Mouse (Mus musculus): Measurements from ENCODE around the gene Pyroxd1. TPM values are rescaled to one million over a fixed set of nuclear protein-coding genes. Genes with fewer than 3 reads are reported as not detected.

Gene Pyroxd1
- 21.2 and 25.9 TPM in 2 replicates for polyA plus RNA-seq (2014; fragmentation: Nextera tagmentation; extraction: Ambion mirVana)

DNA sequence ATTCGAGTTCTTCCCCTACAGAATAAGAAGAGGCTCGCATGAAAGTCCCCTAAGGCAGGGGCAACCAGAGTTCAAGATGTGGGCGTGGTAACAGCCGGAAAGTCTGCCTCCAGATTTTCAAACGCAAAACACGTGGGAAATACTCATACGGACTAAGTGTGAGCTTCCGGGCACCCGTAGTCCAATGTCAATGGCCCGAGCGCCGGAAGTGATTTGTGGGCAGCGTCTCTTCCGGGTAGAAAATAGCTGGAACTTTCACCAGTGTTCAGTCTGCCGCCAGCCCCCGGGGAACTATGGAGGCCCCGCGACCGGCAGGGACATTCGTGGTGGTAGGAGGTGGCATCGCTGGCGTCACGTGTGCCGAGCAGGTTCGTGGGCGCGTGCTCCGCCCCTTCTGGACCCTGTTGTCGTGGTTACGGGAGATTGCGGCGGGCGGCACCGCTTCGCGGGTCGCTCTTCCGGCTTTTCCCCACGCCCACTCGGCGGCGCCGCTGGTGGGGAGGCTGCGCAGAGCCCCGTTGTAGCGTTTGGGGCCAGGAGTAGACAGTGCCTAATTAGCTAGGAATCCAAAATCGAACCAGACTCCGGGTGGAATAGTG lies at the start of gene Pyroxd1:
Gene Pyroxd1 (plus strand): TSS at position 215 of the 599 bp plus-strand sequence.
- Histone ChIP-seq H3K27me3 (ENCODE audit: control insufficient read depth, insufficient read depth, low read length) (no peaks in the 10 kb centered on the region), H3K27ac (ENCODE audit: low read depth, low read length) (peak within 1 kb of the TSS; percentile 51; the same call in 1 of the 2 replicates), H3K9ac (ENCODE audit: low read depth, low read length) (peak within 1 kb of the TSS; percentile 70), H3K4me3 (ENCODE audit: low read depth, low read length) (peak within 1 kb of the TSS; percentile 75), H3K9me3 (ENCODE audit: control insufficient read depth, low read length) (no peaks in the 10 kb centered on the region), H3K4me2 (replicated peaks; ENCODE audit: low read depth, low read length) (peak within 1 kb of the TSS; percentile 24), H3K4me1 (replicated peaks; ENCODE audit: control insufficient read depth, insufficient read depth, low read length) (no peaks in the 10 kb centered on the region), H3K36me3 (ENCODE audit: control insufficient read depth, insufficient read depth, low read length) (no peaks in the 10 kb centered on the region)
- DNase-seq (ENCODE audit: low spot score) (peak; percentile 94), ATAC-seq (ENCODE audit: low FRiP score) (peak; percentile 95)
- WGBS: under 1% methylated on average over 48 of the region's 48 CpGs

DNA sequence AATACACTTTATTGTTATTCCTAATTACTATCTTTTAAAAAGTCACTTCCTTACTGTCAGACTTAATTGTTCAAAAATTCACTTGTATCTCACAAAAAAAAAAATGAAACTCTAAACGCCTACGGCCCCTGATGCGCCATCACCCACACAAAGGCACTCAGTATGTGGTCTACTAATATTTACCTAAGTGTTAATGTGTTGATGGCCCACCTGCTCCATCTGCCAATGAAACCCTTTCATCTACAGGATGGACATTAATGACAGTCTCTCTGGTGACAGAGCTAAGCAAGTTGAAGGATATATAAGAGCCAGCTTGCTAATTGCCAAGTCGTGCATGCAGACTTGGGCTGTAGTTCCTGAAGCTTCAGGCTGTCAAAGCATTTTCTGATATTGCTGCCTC lies 47.4 kb upstream of the Pyroxd1 start, which contains the start of gene Iapp:
Gene Iapp (plus strand): TSS at position 326 of the 400 bp plus-strand sequence.
- H3K27ac ChIP-seq (ENCODE audit: low read depth, low read length): no peak within 1 kb of the TSS
- H3K4me3 ChIP-seq (ENCODE audit: low read depth, low read length): no peak within 1 kb of the TSS
- ATAC-seq (ENCODE audit: low FRiP score) (no peak), DNase-seq (ENCODE audit: low spot score) (no peak)
- no peaks in the 10 kb centered on the region for H3K4me1 ChIP-seq (replicated peaks; ENCODE audit: control insufficient read depth, insufficient read depth, low read length)
- H3K9me3 ChIP-seq (ENCODE audit: control insufficient read depth, low read length): no peaks in the 10 kb centered on the region
- no peaks in the 10 kb centered on the region for H3K27me3 ChIP-seq (ENCODE audit: control insufficient read depth, insufficient read depth, low read length)
- no peak within 1 kb of the TSS for H3K9ac ChIP-seq (ENCODE audit: low read depth, low read length)
- 52% methylated on average over 4 of the region's 4 CpGs for WGBS
- no peak within 1 kb of the TSS for H3K4me2 ChIP-seq (replicated peaks; ENCODE audit: low read depth, low read length)
- H3K36me3 ChIP-seq (ENCODE audit: control insufficient read depth, insufficient read depth, low read length): no peaks in the 10 kb centered on the region

DNA sequence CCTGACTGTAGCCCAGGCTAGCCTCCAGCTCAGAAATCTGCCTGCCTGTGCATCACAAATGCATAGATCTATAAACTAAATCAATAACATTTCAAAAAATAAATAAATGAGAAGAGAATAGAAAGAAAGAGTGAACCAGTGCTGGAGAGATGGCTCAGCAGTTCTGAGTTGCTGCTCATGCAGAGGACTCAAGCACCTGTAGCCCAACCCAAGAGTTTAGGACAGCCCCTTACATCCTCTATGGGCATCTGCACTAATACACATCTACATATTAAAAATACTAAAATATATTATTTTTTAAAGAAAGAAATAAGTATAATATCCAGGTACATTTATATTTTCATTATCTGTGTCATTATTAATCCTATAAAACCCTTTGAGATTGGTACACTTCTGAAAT lies 40.4 kb upstream of the Pyroxd1 start:
- Histone ChIP-seq H3K27me3 (ENCODE audit: control insufficient read depth, insufficient read depth, low read length) (no peaks in the 10 kb centered on the region), H3K4me3 (ENCODE audit: low read depth, low read length) (no peak overlapping the region), H3K9me3 (ENCODE audit: control insufficient read depth, low read length) (no peaks in the 10 kb centered on the region), H3K4me2 (replicated peaks; ENCODE audit: low read depth, low read length) (no peak overlapping the region), H3K9ac (ENCODE audit: low read depth, low read length) (no peak overlapping the region), H3K27ac (ENCODE audit: low read depth, low read length) (no peak overlapping the region), H3K4me1 (replicated peaks; ENCODE audit: control insufficient read depth, insufficient read depth, low read length) (no peaks in the 10 kb centered on the region), H3K36me3 (ENCODE audit: control insufficient read depth, insufficient read depth, low read length) (no peaks in the 10 kb centered on the region)
- ATAC-seq (ENCODE audit: low FRiP score): no peak
- no peak for DNase-seq (ENCODE audit: low spot score)

DNA sequence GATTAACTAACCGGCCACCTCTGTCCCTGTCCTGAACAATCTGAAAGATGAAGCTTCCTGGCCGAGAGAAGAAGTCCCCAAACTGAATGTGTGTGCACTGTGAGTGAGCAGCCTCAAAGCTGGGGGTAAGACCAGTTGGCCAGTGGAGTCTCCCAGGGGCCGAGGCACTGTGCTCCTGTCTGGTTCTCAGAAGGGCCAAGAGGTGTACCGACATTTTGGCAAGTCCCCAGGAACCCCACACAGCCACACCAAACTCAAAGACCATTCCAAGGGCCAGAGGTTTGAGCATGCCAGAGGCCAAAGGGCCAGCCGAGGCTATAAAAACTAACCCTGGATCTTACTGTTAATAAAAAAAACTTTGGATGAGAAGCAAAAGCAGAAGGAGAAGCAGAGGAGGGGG lies 31.2 kb upstream of the Pyroxd1 start:
- no peaks in the 10 kb centered on the region for H3K9me3 ChIP-seq (ENCODE audit: control insufficient read depth, low read length)
- DNase-seq (ENCODE audit: low spot score) (no peak), ATAC-seq (ENCODE audit: low FRiP score) (no peak)
- H3K9ac ChIP-seq (ENCODE audit: low read depth, low read length): no peak overlapping the region
- no peak overlapping the region for H3K4me3 ChIP-seq (ENCODE audit: low read depth, low read length)
- H3K27ac ChIP-seq (ENCODE audit: low read depth, low read length): no peak overlapping the region
- H3K4me1 ChIP-seq (replicated peaks; ENCODE audit: control insufficient read depth, insufficient read depth, low read length): no peaks in the 10 kb centered on the region
- 90% methylated on average over 5 of the region's 5 CpGs for WGBS
- no peaks in the 10 kb centered on the region for H3K36me3 ChIP-seq (ENCODE audit: control insufficient read depth, insufficient read depth, low read length)
- no peaks in the 10 kb centered on the region for H3K27me3 ChIP-seq (ENCODE audit: control insufficient read depth, insufficient read depth, low read length)
- no peak overlapping the region for H3K4me2 ChIP-seq (replicated peaks; ENCODE audit: low read depth, low read length)

DNA sequence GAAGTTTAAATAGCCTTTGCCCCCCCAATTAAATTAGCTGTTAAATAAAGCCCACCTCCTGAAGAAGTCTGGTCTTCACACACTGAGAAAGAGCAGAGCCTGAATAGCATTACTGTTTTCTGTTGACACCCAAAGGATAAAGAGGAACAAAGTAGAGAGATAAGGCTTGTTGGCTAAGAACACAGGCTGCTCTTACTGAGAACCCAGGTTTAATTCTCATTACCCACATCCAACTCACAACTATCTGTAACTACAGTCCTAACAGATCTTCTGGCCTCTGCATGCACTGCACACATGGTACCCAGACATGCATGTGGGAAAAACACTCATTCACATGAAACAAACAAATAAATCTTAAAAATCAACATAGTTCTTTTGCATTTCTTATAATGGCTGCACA lies 28.3 kb upstream of the Pyroxd1 start:
- ATAC-seq (ENCODE audit: low FRiP score) (no peak), DNase-seq (ENCODE audit: low spot score) (no peak)
- Histone ChIP-seq H3K9me3 (ENCODE audit: control insufficient read depth, low read length) (no peaks in the 10 kb centered on the region), H3K36me3 (ENCODE audit: control insufficient read depth, insufficient read depth, low read length) (no peaks in the 10 kb centered on the region), H3K4me1 (replicated peaks; ENCODE audit: control insufficient read depth, insufficient read depth, low read length) (no peaks in the 10 kb centered on the region), H3K4me3 (ENCODE audit: low read depth, low read length) (no peak overlapping the region), H3K9ac (ENCODE audit: low read depth, low read length) (no peak overlapping the region), H3K27me3 (ENCODE audit: control insufficient read depth, insufficient read depth, low read length) (no peaks in the 10 kb centered on the region), H3K4me2 (replicated peaks; ENCODE audit: low read depth, low read length) (no peak overlapping the region), H3K27ac (ENCODE audit: low read depth, low read length) (no peak overlapping the region)

DNA sequence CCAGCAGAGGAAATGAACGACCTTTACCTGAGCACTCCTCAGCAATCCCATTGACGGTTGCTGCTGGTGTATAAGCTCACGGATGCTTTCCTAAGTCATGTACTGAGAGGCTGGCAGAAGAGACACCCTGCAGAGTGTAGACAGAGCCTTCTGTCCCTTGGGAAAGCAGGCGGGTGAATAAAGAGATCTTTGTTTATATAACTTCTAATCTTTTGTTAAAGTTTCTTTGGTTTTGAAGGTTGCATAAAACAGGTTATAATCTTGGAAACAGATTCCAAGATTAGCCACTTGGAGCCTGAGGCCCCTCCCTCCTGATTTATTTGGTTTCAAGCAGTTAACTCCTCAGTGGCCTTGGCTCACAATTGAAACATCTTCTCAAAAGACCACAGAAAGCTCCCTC lies 22.6 kb upstream of the Pyroxd1 start, which contains the start of gene Slco1a5:
Gene Slco1a5 (minus strand): TSS at position 101 of the 400 bp plus-strand sequence.
- Histone ChIP-seq H3K4me3 (ENCODE audit: low read depth, low read length) (no peak within 1 kb of the TSS), H3K27ac (ENCODE audit: low read depth, low read length) (no peak within 1 kb of the TSS), H3K27me3 (ENCODE audit: control insufficient read depth, insufficient read depth, low read length) (no peaks in the 10 kb centered on the region), H3K9me3 (ENCODE audit: control insufficient read depth, low read length) (no peaks in the 10 kb centered on the region), H3K36me3 (ENCODE audit: control insufficient read depth, insufficient read depth, low read length) (no peaks in the 10 kb centered on the region), H3K4me1 (replicated peaks; ENCODE audit: control insufficient read depth, insufficient read depth, low read length) (no peaks in the 10 kb centered on the region), H3K4me2 (replicated peaks; ENCODE audit: low read depth, low read length) (no peak within 1 kb of the TSS), H3K9ac (ENCODE audit: low read depth, low read length) (no peak within 1 kb of the TSS)
- WGBS: 26% methylated on average over 4 of the region's 4 CpGs
- ATAC-seq (ENCODE audit: low FRiP score) (no peak), DNase-seq (ENCODE audit: low spot score) (no peak)

DNA sequence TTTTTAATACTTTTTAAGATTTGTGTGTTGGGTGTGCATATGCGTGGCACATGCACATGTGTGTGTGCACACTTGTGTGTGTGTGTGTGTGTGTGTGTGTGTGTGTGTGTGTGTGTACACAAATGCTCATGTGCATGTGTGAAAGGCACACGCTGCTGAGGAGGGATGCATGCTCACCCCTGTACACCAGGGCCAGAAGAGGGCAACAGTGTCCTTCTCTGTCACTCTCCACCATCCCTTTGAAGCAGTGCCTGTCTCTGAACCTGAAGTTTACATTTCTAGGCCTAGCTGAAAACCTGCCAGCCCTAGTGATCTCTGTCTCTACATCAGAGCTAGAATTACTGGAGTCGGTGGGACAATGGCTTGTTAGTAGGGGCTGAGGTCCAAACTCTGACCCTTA lies 18.9 kb upstream of the Pyroxd1 start:
- WGBS: 75% methylated on average over 3 of the region's 3 CpGs
- no peaks in the 10 kb centered on the region for H3K27me3 ChIP-seq (ENCODE audit: control insufficient read depth, insufficient read depth, low read length)
- H3K9me3 ChIP-seq (ENCODE audit: control insufficient read depth, low read length): no peaks in the 10 kb centered on the region
- no peak overlapping the region for H3K9ac ChIP-seq (ENCODE audit: low read depth, low read length)
- H3K36me3 ChIP-seq (ENCODE audit: control insufficient read depth, insufficient read depth, low read length): no peaks in the 10 kb centered on the region
- H3K4me1 ChIP-seq (replicated peaks; ENCODE audit: control insufficient read depth, insufficient read depth, low read length): no peaks in the 10 kb centered on the region
- H3K4me3 ChIP-seq (ENCODE audit: low read depth, low read length): no peak overlapping the region
- ATAC-seq (ENCODE audit: low FRiP score): no peak
- DNase-seq (ENCODE audit: low spot score): no peak
- H3K4me2 ChIP-seq (replicated peaks; ENCODE audit: low read depth, low read length): no peak overlapping the region
- no peak overlapping the region for H3K27ac ChIP-seq (ENCODE audit: low read depth, low read length)

DNA sequence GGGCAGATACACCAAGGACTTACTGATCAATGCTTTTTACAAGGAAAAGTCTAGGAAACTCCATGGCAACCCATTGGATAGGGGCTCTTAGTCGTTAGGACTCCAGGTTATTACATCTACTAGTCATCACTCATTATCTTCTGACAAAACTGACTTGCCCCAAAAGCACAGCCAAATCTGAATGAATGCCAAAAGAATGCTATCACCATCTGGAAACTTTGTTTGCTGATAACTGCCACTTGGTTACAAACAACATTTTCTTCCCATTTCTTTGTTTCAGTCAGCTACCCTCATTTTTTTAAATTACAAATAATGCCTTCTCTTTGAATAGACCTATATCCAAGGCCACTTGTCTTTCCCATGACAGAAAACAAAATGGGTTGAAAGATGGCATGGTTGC lies 16.3 kb upstream of the Pyroxd1 start:
- Histone ChIP-seq H3K9ac (ENCODE audit: low read depth, low read length) (no peak overlapping the region), H3K36me3 (ENCODE audit: control insufficient read depth, insufficient read depth, low read length) (no peaks in the 10 kb centered on the region), H3K9me3 (ENCODE audit: control insufficient read depth, low read length) (no peaks in the 10 kb centered on the region), H3K4me3 (ENCODE audit: low read depth, low read length) (no peak overlapping the region), H3K27ac (ENCODE audit: low read depth, low read length) (no peak overlapping the region), H3K4me1 (replicated peaks; ENCODE audit: control insufficient read depth, insufficient read depth, low read length) (no peaks in the 10 kb centered on the region), H3K27me3 (ENCODE audit: control insufficient read depth, insufficient read depth, low read length) (no peaks in the 10 kb centered on the region), H3K4me2 (replicated peaks; ENCODE audit: low read depth, low read length) (no peak overlapping the region)
- DNase-seq (ENCODE audit: low spot score): no peak
- no peak for ATAC-seq (ENCODE audit: low FRiP score)
- WGBS: 58% methylated on average over 1 of the region's 1 CpGs

DNA sequence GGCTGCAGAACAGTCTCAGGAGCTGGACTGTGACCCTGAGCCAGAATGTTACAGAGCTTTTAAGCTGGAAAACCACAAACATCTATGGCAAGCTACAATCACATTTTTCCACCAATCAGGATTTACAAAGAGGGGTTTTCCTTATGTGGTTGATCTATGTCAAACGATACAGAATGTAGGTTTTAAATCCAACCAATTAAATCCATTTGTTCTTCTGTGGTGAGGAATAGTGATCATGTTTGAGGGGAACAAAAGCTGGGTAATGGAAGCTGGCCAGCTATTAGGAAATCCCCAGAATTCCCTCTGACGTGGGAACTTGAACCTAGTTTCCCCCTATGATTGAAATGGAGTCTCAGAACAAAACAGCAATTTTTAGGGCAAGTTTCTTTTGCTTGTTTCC lies 6.5 kb upstream of the Pyroxd1 start:
- ATAC-seq (ENCODE audit: low FRiP score): no peak
- H3K4me3 ChIP-seq (ENCODE audit: low read depth, low read length): no peak overlapping the region
- H3K4me1 ChIP-seq (replicated peaks; ENCODE audit: control insufficient read depth, insufficient read depth, low read length): no peaks in the 10 kb centered on the region
- H3K36me3 ChIP-seq (ENCODE audit: control insufficient read depth, insufficient read depth, low read length): no peaks in the 10 kb centered on the region
- H3K27me3 ChIP-seq (ENCODE audit: control insufficient read depth, insufficient read depth, low read length): no peaks in the 10 kb centered on the region
- no peak overlapping the region for H3K4me2 ChIP-seq (replicated peaks; ENCODE audit: low read depth, low read length)
- no peak for DNase-seq (ENCODE audit: low spot score)
- WGBS: 82% methylated on average over 2 of the region's 2 CpGs
- H3K9ac ChIP-seq (ENCODE audit: low read depth, low read length): no peak overlapping the region
- no peaks in the 10 kb centered on the region for H3K9me3 ChIP-seq (ENCODE audit: control insufficient read depth, low read length)
- H3K27ac ChIP-seq (ENCODE audit: low read depth, low read length): no peak overlapping the region
